In the genomic region with DNA sequence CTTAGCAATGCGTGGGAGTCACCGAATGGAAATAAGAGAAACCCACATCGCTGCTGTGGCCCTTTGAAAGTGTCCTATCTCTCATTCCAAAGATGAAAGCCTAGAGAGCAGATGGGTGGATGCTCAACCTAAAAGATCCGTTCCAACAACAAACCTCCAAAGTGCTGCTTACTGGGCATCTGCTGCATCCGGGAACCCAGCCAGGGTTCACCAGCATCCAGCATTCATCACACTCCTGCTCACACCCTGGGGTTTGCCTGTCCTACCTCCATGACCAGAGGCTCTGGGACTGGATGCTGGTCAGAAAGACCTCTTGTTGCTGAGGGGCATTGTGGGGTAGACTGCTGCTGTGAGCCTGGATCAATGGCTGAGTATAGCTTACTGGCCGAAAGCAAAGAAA, we compare ENCODE assay signal across 27 mouse cellular contexts.
DNase-seq lines count a peak whose midpoint lies in the region; ATAC-seq and TF ChIP-seq lines count a peak whose summit lies in the region.
"Had no signal": no experiment of that assay in that cellular context is flagged by ENCODE, and none has a peak within 500 bp of the region (broad histone marks: within the 10 kb centered on the region; RNA-seq: fewer than 3 reads in every experiment).

No protein-coding gene starts in this region.

- peaks cover 10% of the 10 kb centered on the region for H3K4me1 ChIP-seq in hindbrain, postnatal 0 days (ENCODE audit: insufficient read depth, low read length)
- H3K4me1 ChIP-seq in hindbrain, embryonic 16.5 days (ENCODE audit: control insufficient read depth, insufficient read depth, low read depth, low read length), result peaks cover 9% of the 10 kb centered on the region
- peaks cover 17% of the 10 kb centered on the region for H3K4me1 ChIP-seq in limb, embryonic 10.5 days
- H3K4me1 ChIP-seq in intestine, embryonic 16.5 days (ENCODE audit: control insufficient read depth, insufficient read depth, low read length), result no peaks in the 10 kb centered on the region
- H3K4me1 ChIP-seq: heart, embryonic 15.5 days; liver, embryonic 13.5 days; megakaryocyte, embryonic 14.5 days had no signal

- H3K27me3 ChIP-seq in hindbrain, postnatal 0 days (ENCODE audit: insufficient read depth, low read length), result no peaks in the 10 kb centered on the region
- H3K27me3 ChIP-seq in hindbrain, embryonic 16.5 days (replicated peaks; ENCODE audit: control insufficient read depth, insufficient read depth, low read length), result no peaks in the 10 kb centered on the region
- H3K27me3 ChIP-seq in limb, embryonic 10.5 days (ENCODE audit: low read depth, poor library complexity, severe bottlenecking), result peaks cover 4% of the 10 kb centered on the region
- H3K27me3 ChIP-seq in intestine, embryonic 16.5 days (replicated peaks; ENCODE audit: control insufficient read depth, insufficient read depth, low read length), result no peaks in the 10 kb centered on the region
- H3K27me3 ChIP-seq: forebrain, embryonic 15.5 days; liver, embryonic 13.5 days; megakaryocyte, embryonic 14.5 days; midbrain, embryonic 12.5 days; neural tube, embryonic 15.5 days had no signal

- H3K4me2 ChIP-seq in hindbrain, postnatal 0 days (ENCODE audit: low read depth, low read length), result no peak overlapping the region
- no peak overlapping the region for H3K4me2 ChIP-seq in hindbrain, embryonic 16.5 days (ENCODE audit: low read length)
- no peak overlapping the region for H3K4me2 ChIP-seq in intestine, embryonic 16.5 days (ENCODE audit: low read depth, low read length)
- H3K4me2 ChIP-seq: embryonic facial prominence, embryonic 13.5 days; forebrain, embryonic 15.5 days; heart, embryonic 15.5 days; liver, embryonic 13.5 days; midbrain, embryonic 12.5 days; neural tube, embryonic 15.5 days had no signal

- DNase-seq in cerebellum, adult 11-12 months, result peak; percentile 24
- DNase-seq in cerebellum, adult 8-10 months, result no peak
- DNase-seq in hindbrain, postnatal 0 days (ENCODE audit: low spot score), result peak; percentile 46
- peak; percentile 64 for DNase-seq in brain, embryonic 14.5 days (ENCODE audit: low read depth)
- no peak for DNase-seq in limb, embryonic 10.5 days (ENCODE audit: low spot score)
- DNase-seq: adrenal gland, adult 8-10 months; gastrocnemius, postnatal 14 days; kidney, adult 9 months; kidney, postnatal 10 days; layer of hippocampus, adult 9-11 months; liver, embryonic 13.5 days; lung, adult 18-20 months; lung, postnatal 4 days; retina, postnatal 1 day; right cerebral cortex, postnatal 14 days; thymus, postnatal 14 days had no signal

- no peaks in the 10 kb centered on the region for H3K9me3 ChIP-seq in hindbrain, postnatal 0 days (ENCODE audit: low read length)
- H3K9me3 ChIP-seq in hindbrain, embryonic 16.5 days (ENCODE audit: control insufficient read depth, low read length), result no peaks in the 10 kb centered on the region
- no peaks in the 10 kb centered on the region for H3K9me3 ChIP-seq in limb, embryonic 10.5 days (replicated peaks)
- H3K9me3 ChIP-seq in intestine, embryonic 16.5 days (ENCODE audit: control insufficient read depth, low read length), result peaks cover 3% of the 10 kb centered on the region; the same call in 1 of the 2 replicates
- H3K9me3 ChIP-seq: embryonic facial prominence, embryonic 13.5 days; forebrain, embryonic 10.5 days; forebrain, embryonic 15.5 days; heart, embryonic 15.5 days; liver, embryonic 13.5 days; midbrain, embryonic 12.5 days; neural tube, embryonic 15.5 days had no signal

- H3K4me3 ChIP-seq in hindbrain, postnatal 0 days (ENCODE audit: low read length), result no peak overlapping the region
- H3K4me3 ChIP-seq in hindbrain, embryonic 16.5 days (ENCODE audit: low read length), result no peak overlapping the region
- H3K4me3 ChIP-seq in limb, embryonic 10.5 days, result no peak overlapping the region
- no peak overlapping the region for H3K4me3 ChIP-seq in intestine, embryonic 16.5 days (ENCODE audit: low read length)
- H3K4me3 ChIP-seq: embryonic facial prominence, embryonic 13.5 days; forebrain, embryonic 10.5 days; forebrain, embryonic 15.5 days; heart, embryonic 15.5 days; liver, embryonic 13.5 days; megakaryocyte, embryonic 14.5 days; midbrain, embryonic 12.5 days; neural tube, embryonic 15.5 days had no signal

- 56% methylated on average over 6 of the region's 6 CpGs for WGBS in hindbrain, postnatal 0 days
- 80% methylated on average over 6 of the region's 6 CpGs for whole genome bisulfite sequencing in hindbrain, embryonic 16.5 days
- 92% methylated on average over 6 of the region's 6 CpGs for WGBS in limb, embryonic 10.5 days
- WGBS in intestine, embryonic 16.5 days, result 87% methylated on average over 6 of the region's 6 CpGs

- no peak for ATAC-seq in hindbrain, postnatal 0 days
- ATAC-seq in hindbrain, embryonic 16.5 days, result no peak
- ATAC-seq in intestine, embryonic 16.5 days, result no peak
- ATAC-seq: forebrain, embryonic 15.5 days; intestine, postnatal 0 days; lung, postnatal 0 days had no signal

- no peak overlapping the region for H3K27ac ChIP-seq in hindbrain, postnatal 0 days
- H3K27ac ChIP-seq in hindbrain, embryonic 16.5 days (ENCODE audit: low read depth, low read length), result no peak overlapping the region
- H3K27ac ChIP-seq in limb, embryonic 10.5 days, result 0 out of 2 replicates have a peak overlapping the region, but pooled peaks have one; percentile 27
- H3K27ac ChIP-seq in intestine, embryonic 16.5 days (ENCODE audit: low read length), result no peak overlapping the region
- H3K27ac ChIP-seq: forebrain, embryonic 10.5 days; forebrain, embryonic 15.5 days; heart, embryonic 15.5 days; liver, embryonic 13.5 days; midbrain, embryonic 12.5 days; neural tube, embryonic 15.5 days had no signal

- TF ChIP-seq CTCF in hindbrain, postnatal 0 days (IDR thresholded peaks at IDR 0.05; ENCODE audit: low read depth), result no peak
- no peak for TF ChIP-seq CTCF in brain, embryonic 14.5 days (IDR thresholded peaks at IDR 0.05; ENCODE audit: borderline replicate concordance, extremely low read depth, insufficient read depth, insufficient read length)

- H3K36me3 ChIP-seq in hindbrain, postnatal 0 days (ENCODE audit: insufficient read depth, low read length), result no peaks in the 10 kb centered on the region
- H3K36me3 ChIP-seq in hindbrain, embryonic 16.5 days (ENCODE audit: control insufficient read depth, insufficient read depth, low read length), result no peaks in the 10 kb centered on the region
- no peaks in the 10 kb centered on the region for H3K36me3 ChIP-seq in limb, embryonic 10.5 days
- no peaks in the 10 kb centered on the region for H3K36me3 ChIP-seq in intestine, embryonic 16.5 days (ENCODE audit: control insufficient read depth, insufficient read depth, low read length)
- H3K36me3 ChIP-seq: embryonic facial prominence, embryonic 13.5 days; forebrain, embryonic 10.5 days; forebrain, embryonic 15.5 days; heart, embryonic 15.5 days; liver, embryonic 13.5 days; midbrain, embryonic 12.5 days; neural tube, embryonic 15.5 days had no signal

- no peak for TF ChIP-seq POLR2A in brain, embryonic 14.5 days (IDR thresholded peaks at IDR 0.05; ENCODE audit: borderline replicate concordance, extremely low read depth, insufficient read depth, insufficient read length, poor library complexity, severe bottlenecking)

- H3K9ac ChIP-seq in hindbrain, postnatal 0 days (replicated peaks; ENCODE audit: low read length), result no peak overlapping the region
- H3K9ac ChIP-seq in hindbrain, embryonic 16.5 days (ENCODE audit: low read depth, low read length), result no peak overlapping the region
- no peak overlapping the region for H3K9ac ChIP-seq in intestine, embryonic 16.5 days (ENCODE audit: low read depth, low read length)
- H3K9ac ChIP-seq: embryonic facial prominence, embryonic 13.5 days; forebrain, embryonic 15.5 days; heart, embryonic 15.5 days; liver, embryonic 13.5 days; midbrain, embryonic 12.5 days; neural tube, embryonic 15.5 days had no signal

Comparison
In these comparisons a context has a peak if more than half of its experiments do, and no peak if none do; other contexts are left out.
1. DNase-seq: peak in cerebellum, adult 11-12 months (single experiment), hindbrain, postnatal 0 days (single experiment) and brain, embryonic 14.5 days (single experiment); none in cerebellum, adult 8-10 months (single experiment) and limb, embryonic 10.5 days (single experiment).